Mouse (Mus musculus) cerebellum, adult 9-11 months (tissue): ENCODE data around the gene Cby1.
A peak's percentile ranks its signal among the peaks of the same experiment; 100 is the strongest.

Experiments used
- DNase-seq: peaks from one replicate; pipeline ENCODE4 v3.0.0; 2022

Cby1 gene

DNA sequence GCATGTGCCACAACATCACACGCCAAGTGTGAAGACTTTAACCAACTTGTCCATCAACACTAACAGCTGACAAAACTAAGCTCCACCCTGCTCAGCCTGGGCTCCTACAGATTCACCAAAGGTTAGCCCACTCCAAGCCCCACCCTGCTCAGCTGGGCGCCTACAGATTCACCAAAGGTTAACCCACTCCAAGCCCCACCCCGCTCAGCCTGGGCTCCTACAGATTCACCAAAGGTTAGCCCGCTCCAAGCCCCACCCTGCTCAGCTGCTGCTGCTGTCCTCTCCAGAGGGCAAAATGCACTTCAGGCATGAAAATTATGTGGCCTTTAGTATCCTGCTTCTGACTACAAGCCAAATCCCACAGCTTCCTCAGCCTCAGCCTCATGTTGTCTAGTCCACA lies 23.0 kb downstream of the Cby1 start:
- DNase-seq = peak; percentile 21

DNA sequence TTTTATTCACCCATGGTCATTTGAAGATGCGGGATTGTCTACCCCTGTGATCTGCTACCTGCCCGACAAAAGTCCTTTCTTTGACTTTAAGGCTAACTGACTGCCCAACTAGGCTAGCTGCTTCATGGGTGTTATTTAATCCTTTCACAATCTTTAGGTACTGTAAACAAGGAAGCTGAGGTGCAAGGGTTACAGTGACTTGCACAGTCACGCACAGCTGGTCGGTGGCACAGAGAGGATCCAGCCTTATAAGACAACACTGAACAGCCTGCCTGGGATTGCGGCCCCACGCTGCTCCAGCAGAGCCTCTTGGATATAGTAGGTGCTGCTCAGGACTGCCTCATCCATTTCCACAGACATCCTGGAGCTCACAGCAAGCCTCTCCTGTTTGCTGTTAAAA lies 24.1 kb downstream of the Cby1 start:
- DNase-seq = no peak

DNA sequence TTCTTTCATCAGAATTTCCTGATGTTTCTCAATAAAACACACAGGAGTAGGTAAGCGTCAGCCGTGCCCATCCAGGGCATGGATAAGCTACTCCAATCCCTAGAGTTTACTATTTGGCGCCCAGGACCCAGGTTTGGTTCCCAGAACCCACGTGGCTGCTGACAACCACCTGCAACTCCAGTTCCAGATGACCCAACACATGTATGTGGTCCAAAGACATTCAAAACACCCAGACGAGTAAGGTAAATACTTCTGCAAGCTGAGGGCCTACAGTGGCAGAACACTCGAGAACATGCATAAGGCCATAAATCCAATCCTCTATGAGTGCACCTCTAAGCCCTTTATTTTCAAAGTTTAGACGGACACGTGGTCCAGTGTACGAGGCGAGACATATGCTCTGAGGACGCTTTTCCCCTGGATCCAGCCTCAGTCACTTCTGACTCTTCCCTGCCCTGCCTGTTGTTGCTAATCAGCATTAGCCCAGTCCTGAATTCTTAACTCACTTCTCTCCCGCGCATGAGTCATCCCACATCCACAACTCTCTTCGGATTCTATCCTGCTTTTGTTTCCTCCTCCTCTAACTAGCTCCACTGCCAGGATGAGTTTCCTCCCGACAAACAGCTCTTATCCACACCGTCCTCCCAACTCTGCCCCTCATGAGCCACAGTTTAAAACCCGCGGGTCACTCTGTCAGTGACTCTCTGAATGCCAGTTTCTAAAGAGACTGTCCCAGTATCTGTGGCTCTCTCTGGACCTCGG lies 24.9 kb downstream of the Cby1 start:
- no peak for DNase-seq

DNA sequence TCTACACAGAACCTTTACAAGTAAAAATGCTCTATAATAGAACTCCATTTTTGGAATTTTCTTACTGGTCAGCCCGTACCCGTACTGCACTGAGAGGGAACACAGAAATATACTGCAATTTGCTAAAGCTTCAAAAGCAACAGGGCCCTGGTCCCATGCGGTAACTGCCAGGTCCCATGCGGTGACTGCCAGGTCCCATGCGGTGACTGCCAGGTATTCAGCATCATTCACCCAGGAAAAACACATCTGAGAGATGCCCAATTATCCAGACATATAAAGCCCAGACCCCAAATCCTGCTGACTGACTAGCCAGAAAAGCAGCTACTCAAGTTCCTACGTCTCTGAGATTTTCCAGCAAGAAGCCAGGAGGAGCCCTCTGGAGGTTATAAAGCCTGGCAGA lies 25.6 kb downstream of the Cby1 start:
- DNase-seq = peak; percentile 51

DNA sequence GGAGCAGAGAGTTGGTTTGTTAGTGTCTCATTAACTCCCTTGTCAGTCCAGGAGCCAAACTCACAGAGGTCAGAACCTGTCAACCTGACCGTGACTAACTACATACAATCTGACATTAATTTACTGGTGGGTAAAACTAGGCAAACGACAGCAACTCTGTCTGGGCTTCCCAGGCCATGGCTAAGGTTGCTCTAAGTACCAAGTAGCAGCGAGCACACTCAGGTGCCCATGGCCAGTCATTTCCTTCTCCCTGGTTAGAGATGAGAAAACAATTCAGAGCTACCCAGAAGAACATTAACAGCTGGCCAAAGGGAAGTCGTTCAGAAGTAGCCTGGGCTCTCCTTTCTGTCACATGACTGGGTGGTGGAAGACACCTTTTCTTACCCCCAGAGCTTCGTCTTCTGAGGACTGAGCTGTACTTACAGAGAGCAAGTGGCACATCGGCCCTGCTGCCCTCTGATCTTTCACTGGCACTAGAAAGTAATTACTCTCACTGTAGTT lies 26.2 kb downstream of the Cby1 start:
- DNase-seq = peak; percentile 19

DNA sequence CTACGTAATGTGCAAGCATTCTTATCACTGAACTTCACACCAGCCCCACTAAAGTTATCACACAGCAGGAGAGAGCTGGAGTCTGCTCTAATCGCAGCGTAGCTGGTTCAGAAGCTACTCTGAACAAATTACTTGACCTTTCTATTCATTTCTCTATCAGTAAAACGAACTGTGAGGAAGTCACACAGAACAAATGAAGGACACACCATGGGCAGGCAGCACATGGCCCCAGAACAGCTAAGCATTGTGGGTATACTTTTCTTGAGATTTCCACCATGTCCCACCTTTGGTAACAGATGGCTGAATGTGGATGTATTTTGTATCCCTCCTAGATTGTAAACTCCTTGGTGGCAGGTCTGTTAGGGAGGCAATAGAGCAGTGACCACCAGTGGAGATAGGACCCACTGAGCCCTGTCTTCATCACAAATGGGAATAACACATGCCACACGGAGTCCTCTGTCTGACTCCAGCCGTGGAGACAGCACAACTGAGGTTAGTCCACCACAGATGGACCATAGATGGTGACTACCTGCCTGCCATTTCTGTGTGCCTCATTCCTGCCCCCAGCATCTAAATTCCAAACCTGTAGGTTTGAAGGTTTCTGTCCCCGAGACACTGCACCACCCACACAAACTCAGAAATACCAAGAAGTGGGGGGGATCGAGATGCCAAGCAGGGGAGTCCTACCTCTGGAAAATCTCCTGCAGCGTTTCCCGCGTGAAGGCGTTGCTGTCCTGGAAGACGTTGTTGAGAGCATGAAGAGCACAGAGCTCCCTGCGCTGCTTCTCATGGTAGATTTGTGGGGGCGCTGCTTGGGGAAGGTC lies 27.3 kb downstream of the Cby1 start:
- DNase-seq = peak; percentile 55

DNA sequence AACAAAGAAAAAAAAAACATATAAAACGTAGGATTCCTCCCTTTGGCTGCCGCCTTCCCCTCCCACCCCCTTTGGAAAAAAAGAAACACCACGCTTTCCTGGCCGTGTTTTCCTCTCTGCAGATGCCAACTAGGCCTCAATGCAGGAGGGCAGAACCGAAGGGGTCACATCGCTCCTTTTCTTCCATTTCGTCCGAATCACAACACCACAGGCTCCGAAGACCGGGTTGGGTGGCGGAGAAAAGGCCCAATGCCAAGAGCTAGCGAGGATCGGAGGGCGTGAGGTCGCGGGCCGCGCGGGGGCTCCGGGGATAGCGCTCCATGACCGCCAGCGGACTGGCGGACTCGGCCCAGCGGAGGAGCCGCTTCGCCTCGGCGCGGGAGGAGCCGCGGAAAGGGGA lies 28.2 kb downstream of the Cby1 start:
- no peak for DNase-seq

DNA sequence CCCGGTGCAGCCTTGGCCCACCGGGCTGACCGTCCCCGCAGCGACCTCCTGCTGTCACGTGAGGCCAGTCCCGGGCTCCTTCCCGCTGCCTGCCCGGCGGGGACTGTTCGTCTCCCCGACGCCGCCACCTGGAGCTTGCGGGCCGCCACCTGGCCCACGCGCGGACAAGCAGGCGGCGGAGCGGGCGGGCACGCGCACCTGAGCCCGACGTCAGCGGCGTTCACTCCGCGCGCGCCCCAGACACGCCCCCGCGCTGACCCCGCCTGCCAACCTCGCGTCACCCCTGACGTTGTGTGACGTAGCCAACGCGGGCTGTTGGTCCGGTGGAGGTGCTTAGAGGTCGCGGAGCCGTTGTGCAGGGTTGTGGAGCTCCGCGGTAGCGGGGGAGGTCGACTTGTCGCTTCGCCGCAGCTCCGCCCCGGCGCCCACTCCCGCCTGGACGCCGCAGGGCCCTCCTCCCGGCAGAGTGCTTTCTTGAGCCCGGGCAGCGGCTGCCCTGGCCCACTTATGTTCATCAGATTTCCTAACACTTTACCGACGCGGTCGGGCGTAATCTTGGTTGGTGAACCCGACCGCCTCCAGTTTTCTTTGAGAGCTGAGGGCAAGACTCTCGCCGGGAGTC lies 28.8 kb downstream of the Cby1 start, which contains the start of gene Josd1:
Gene Josd1, minus strand, starts transcription at position 274 of the 622 bp plus-strand sequence.
- DNase-seq = peak; percentile 98

DNA sequence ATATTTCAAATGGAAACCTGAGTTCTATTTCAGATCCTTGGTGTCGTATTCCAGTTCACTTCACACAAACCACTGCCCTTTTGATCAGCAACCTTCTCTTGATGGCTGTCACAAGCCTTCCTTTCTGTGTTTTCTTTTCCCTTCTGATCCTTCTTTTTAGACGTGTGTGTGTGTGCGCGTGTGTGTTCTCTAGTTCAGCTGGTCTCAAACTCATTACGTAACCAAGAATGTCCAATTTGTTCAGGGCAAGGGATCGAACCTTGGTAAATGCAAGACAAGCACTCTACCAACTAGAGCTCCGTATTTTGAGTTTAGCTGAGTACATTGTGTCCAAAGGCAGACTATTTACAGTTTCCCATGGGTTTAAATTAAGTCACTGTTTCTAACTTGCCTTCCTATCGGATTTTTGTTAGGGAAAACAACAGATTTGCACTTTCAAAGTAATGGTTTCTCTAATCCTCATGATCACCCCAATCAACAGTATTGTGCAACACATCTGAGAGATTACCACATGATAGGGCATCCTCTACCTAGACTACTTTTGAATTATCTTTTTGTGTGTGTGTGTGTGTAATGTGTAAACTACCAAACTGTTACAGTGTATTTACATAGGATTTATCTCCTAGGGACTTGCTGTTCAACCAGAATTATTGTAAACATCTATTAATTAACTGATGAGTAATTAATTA lies 29.4 kb downstream of the Cby1 start:
- no peak for DNase-seq

DNA sequence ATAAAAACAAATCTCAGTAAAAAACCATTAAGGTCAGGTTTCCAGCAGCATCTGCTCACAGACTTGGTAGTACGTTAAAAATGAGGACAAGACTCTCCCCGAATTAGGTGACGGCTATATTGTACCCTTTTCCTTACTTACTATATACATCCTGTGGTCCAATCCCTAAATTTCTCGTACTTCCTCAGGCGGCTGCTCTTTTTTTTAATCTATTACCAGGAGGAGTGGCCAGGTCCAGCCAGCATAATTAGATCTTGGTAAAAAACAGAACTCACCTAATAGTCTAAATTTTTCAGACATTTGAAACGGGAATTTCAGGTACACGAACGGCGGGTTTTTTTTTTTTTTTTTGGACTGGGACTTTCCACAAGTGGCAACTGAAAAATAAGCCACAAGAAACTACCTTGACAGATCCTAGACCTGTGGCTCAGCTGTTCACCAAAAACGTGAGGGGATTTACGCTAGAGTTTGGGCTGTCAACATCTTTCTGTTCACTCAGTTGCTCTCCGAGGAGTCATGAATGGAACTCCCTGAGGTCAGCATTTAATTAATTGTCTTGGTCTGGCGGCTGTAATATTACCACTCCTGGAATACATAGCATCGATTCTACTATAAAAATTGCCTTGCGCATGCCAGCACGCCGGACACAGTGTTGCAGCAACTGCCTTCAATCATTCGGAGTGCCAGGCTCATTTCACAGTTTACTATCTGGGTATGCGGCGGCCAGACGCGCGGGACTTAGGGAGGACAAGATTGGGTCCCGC lies 30.8 kb downstream of the Cby1 start:
- no peak for DNase-seq

DNA sequence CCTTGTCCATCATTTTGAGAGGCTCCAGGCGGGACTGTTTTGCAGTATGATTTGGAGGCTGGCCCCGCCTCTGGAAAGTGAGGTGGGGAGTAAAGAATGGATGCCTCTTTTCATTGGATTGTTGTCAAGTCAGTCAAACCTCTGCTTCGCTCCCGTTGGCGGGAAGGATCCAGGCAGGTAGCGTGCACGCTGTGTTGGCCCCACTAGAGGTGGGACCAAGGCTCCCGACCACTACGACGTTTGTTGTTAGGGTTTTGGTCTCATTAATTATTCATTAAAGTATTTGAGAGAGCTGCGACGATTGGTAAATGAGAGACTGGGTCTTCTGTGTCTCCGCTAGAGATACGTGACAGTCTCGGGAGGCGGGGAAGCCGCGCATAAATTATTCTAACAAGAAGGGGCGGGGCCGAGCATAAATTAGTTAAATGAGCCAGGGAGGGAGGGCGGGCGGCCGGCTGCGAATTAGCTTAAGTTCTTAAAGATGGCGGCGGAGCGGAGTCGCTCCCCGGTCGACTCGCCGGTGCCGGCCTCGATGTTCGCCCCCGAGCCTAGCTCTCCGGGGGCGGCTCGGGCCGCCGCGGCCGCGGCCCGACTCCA lies 31.5 kb downstream of the Cby1 start, which contains the start of gene Gtpbp1:
Gene Gtpbp1, plus strand, starts transcription at position 420 of the 597 bp plus-strand sequence.
- DNase-seq = peak; percentile 100

DNA sequence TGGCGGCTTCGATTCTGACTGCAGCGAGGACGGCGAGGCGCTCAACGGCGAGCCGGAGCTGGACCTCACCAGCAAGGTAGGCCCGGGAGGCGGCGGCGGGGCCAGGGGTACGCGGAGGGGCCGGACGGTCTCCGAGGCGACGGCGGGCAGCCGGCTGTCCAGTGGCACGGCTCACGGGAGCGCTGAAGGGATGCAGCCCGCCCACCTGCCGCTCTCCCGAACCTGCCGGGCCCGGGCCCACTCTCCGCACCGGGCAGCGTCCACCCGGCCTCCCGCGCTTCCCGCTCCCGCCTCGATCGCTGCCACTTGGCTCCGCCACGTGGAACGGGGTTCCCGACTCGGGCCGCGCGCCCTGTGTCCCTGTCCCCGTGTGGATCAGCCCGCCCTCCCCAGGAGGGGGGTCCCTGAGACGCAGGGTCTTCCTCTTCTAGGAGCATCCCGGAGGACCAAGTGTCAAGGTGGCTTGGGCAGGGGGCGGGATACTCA lies 32.1 kb downstream of the Cby1 start:
- DNase-seq = peak; percentile 81

DNA sequence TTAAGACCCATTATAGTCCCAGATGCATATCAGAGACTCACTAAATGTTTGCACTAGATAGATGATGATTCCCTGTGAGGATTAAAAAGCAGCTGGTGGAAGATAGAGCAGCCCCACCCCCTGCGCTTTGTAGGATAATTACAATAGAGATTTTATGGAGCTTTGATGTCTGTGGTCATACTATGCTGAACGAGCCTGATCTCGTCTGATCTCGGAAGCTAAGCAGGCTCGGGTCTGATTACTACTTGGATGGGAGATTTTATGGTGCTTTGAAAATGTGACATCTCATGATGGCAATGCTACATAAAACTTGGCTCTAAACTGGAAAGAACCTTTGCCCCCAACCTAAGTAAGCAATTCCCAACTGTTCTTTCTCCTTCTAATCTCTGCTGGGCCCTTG lies 33.3 kb downstream of the Cby1 start:
- DNase-seq = peak; percentile 28

DNA sequence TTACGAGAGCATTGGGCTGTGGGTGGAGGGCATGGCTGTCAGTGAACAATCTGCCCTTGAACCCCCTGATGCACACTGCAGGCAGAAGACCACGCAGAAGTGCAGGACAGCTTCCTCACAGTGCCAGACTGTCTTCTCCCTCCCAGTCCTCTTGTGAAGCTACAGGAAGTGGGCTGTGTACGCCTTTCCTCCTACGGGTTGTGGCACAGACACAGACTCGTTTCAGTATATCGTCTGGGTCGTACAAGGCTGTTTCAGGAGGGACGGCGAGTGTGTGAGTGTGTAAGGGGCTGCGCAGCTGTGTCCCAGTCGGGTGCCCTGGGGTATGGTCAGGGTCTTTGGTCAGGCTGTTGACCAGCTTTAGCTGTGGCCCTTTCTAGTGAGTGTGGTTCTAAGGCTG lies 34.7 kb downstream of the Cby1 start:
- no peak for DNase-seq

DNA sequence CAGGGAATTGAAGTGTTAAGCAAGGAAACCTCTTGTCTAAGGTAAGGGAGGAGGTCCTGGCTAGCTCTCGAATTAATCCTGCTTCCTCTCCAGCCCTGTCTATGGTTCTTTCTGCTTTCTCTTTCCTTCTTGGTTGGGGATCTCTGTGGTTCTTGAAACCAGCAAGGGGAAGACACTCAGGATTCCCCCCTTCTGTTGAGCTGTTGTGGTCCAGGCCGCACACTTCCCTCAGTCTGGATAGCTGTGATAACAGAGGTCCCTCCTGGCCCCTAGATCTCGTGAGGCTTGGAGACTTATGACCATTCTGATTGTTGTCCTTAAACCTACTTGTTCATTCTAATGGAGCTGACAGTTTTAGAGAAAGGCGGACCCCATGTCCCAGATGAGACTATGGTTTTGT lies 35.5 kb downstream of the Cby1 start:
- DNase-seq = no peak

DNA sequence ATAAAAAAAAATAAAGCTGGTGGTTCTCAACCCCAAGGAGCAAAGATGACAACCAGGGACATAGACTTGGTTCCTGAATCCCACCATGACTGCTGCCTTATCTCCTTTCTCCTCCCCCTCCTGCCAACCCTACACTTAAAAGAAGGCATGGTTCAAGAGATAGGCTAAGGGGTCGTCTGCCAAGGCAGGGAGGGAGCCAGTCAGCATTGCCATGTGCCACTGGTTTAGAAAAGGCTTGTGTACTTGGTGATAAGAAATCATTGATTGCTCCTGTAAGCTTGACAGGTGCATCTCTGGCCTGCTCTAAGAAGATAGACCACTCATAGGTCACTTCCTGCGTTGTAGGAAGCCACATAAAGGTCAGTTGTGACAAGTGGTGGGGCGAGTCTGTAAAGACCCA lies 36.5 kb downstream of the Cby1 start:
- DNase-seq = no peak

DNA sequence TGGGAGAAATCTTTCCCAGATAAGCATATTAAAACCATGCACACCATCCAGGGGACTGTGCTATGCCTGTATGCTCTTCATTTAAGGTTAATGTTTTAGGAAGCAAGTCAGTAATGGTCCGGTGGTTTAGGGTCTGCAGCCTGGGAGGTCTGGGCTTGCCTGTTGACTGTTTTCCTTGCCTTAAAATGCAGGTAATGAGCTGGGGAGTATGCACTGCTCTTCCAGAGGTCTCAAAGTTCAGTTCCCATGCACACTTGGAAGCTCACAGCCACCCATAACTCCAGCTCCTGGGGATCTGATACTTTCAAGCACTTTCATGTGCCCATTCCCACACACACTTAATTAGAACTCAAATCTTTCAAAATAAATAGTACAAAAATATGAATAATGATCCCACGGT lies 37.5 kb downstream of the Cby1 start:
- DNase-seq = no peak

DNA sequence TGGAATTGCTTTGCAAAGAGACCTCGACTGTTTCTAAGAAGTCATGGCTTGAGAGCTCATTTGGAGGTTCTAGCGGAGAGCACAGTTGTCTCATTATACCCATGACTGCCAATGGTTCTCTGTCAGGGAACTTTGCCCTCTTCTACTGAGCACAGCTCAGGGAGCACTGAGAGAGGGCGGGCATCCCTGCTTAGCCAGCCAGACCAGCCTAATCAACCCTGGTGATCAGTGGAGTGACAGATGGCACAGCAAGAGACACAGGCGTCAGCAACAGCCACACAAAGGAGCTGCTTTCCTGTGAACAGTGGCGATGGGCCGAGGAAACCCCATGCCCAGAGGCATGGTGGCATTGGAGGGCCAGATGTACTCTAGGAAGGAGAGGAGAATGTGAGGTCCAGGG lies 38.0 kb downstream of the Cby1 start:
- peak; percentile 74 for DNase-seq

DNA sequence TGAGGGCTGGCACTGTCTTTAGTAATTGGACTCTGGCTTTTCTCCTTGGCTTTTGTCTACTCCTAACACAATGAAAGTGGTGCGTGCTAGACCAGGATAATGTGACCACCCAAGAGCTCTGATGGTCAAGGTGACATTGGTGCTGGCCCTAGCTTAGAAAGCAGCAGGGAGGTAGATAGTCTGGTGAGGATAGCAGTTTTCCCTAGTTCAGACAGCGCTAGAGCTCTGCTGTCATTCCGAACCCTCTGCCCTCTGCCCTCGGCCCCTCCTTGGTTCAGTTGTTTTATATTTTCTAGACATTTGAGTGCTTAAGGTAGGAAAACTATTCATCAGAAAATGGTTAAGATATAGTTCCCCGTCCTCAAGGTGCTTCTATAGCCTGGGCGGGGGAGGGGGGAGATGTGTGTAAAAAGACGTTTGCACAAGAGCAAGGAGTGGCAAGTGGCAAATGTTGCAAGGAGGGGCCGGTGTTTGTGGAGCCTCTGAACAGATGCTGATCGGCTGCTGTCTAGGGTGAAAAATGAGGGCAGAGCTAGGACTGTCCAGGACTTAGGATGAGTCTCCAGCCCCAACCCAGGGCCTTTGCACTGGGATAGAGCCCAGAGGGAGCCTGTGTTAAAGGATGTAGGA lies 38.7 kb downstream of the Cby1 start:
- DNase-seq = no peak

DNA sequence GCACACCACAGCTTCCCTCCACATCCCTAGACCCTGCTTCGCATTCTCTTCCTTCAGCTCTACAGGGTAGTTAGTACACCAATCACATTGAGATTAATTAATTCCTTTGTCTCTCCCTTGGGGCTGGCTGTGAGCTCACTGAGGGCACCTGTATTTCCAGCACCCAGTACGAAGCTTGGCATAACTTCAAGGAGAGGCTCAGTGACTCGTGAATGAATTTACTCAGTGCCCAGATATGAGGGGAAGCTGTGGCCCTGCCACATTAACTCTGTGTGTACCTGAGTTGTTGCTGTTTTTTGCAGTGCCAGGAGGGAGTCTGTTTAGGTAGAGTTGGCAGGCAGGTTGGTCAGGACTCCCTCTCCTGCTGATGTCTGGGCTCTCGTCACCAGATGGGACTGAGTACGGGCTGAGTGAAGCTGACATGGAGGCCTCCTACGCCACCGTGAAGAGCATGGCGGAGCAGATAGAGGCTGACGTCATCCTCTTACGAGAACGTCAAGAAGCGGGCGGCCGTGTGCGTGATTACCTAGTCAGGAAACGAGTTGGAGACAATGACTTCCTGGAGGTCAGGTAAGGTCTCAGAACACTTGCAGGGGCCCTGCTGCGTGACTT lies 47.7 kb downstream of the Cby1 start:
- no peak for DNase-seq
